Mouse (Mus musculus) brain, embryonic 14.5 days (tissue): ENCODE measurements around the gene Gm10972.
"Not testable (repeated sequence)": the region's sequence is repeated elsewhere in the genome, so short reads cannot be mapped to it uniquely, and the experiment has no call there.

Source experiments
- CTCF ChIP-seq: fragments of 200-500 bp; IDR thresholded peaks from 2 replicates; pipeline ENCODE4 v1.5.1; 2012; ENCODE audit warnings: inconsistent platforms, mild to moderate bottlenecking, moderate library complexity, borderline replicate concordance; ENCODE audit not compliant: insufficient read depth, insufficient read length; ENCODE audit errors: extremely low read depth
- POLR2A ChIP-seq: fragments of 200-500 bp; IDR thresholded peaks from 2 replicates; pipeline ENCODE4 v1.6.1; 2012; ENCODE audit warnings: mild to moderate bottlenecking, inconsistent platforms, borderline replicate concordance; ENCODE audit not compliant: poor library complexity, insufficient read depth, insufficient read length, severe bottlenecking; ENCODE audit errors: extremely low read depth

DNA sequence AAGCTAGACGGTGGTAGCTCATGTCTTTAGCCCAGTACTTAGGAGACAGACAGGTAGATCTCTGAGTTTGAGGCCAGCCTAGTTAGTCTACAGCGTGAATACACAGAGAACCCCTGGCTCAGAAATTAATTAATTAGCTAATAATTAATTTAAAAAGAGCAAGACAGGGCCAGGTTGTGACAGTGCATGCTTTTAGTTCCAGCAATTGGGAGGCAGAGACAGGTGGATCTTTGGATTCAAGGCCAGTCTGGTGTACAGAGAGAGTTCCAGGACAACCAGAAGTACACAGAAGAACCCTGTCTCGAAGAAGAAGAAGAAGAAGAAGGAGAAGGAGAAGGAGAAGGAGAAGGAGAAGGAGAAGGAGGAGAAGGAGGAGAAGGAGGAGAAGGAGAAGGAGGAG, 45.8 kb downstream of the Gm10972 start:
- not testable (repeated sequence) for TF ChIP-seq CTCF, POLR2A
